Mouse (Mus musculus) hindbrain, embryonic 13.5 days (tissue): ENCODE data around the gene Gabpb2. TPM values are rescaled to one million over a fixed set of nuclear protein-coding genes. Genes with fewer than 3 reads are reported as not detected.
"Not testable (repeated sequence)": the region's sequence is repeated elsewhere in the genome, so short reads cannot be mapped to it uniquely, and the experiment has no call there.

Experiments
- ATAC-seq: fragments of 200-750 bp; cut with Nextera tagmentation; 2 replicates; pipeline ENCODE4 v1.8.0; 2017; ENCODE audit warnings: moderate TSS enrichment; ENCODE audit not compliant: low FRiP score
- H3K27ac ChIP-seq: fragments of 300-500 bp; sonication (generic); 2 replicates; pipeline ENCODE4 v1.5.1; 2015; ENCODE audit warnings: inconsistent platforms, mild to moderate bottlenecking, moderate library complexity
- H3K27me3 ChIP-seq: fragments of 300-500 bp; sonication (generic); 2 replicates; pipeline ENCODE4 v1.6.1; 2015; ENCODE audit warnings: mild to moderate bottlenecking, inconsistent platforms
- H3K36me3 ChIP-seq: fragments of 300-500 bp; sonication (generic); 2 replicates; pipeline ENCODE4 v1.6.1; 2015; ENCODE audit warnings: mild to moderate bottlenecking, inconsistent platforms
- H3K4me1 ChIP-seq: fragments of 300-500 bp; sonication (generic); replicated peaks from 2 replicates; pipeline ENCODE4 v1.6.1; 2015; ENCODE audit warnings: inconsistent platforms
- H3K4me2 ChIP-seq: fragments of 300-500 bp; sonication (generic); 2 replicates; pipeline ENCODE4 v1.6.1; 2015; ENCODE audit warnings: inconsistent platforms, mild to moderate bottlenecking, moderate library complexity
- H3K4me3 ChIP-seq: fragments of 300-500 bp; sonication (generic); 2 replicates; pipeline ENCODE4 v1.5.1; 2015; ENCODE audit warnings: mild to moderate bottlenecking, inconsistent platforms
- H3K9ac ChIP-seq: fragments of 300-500 bp; sonication (generic); 2 replicates; pipeline ENCODE4 v1.6.1; 2015; ENCODE audit warnings: mild to moderate bottlenecking, inconsistent platforms
- H3K9me3 ChIP-seq: fragments of 300-500 bp; sonication (generic); 2 replicates; pipeline ENCODE4 v1.6.1; 2016; ENCODE audit warnings: inconsistent platforms
- WGBS: fragments of 180-500 bp; shearing (Covaris S2); methylation state at CpG from one replicate; pipeline ENCODE4 v1.1.7; 2015; 5-methylcytosine and 5-hydroxymethylcytosine counted together
- polyA plus RNA-seq: library from polyadenylated mRNA; unstranded; fragments of >200 nt; fragmentation: Nextera tagmentation; extraction: Ambion mirVana; gene quantifications from 2 replicates; pipeline ENCODE4 v1.2.1, GENCODE M21; 2015

Gabpb2 gene
- polyA plus RNA-seq, 1 experiment from 2014 or later: 4.5 TPM

DNA sequence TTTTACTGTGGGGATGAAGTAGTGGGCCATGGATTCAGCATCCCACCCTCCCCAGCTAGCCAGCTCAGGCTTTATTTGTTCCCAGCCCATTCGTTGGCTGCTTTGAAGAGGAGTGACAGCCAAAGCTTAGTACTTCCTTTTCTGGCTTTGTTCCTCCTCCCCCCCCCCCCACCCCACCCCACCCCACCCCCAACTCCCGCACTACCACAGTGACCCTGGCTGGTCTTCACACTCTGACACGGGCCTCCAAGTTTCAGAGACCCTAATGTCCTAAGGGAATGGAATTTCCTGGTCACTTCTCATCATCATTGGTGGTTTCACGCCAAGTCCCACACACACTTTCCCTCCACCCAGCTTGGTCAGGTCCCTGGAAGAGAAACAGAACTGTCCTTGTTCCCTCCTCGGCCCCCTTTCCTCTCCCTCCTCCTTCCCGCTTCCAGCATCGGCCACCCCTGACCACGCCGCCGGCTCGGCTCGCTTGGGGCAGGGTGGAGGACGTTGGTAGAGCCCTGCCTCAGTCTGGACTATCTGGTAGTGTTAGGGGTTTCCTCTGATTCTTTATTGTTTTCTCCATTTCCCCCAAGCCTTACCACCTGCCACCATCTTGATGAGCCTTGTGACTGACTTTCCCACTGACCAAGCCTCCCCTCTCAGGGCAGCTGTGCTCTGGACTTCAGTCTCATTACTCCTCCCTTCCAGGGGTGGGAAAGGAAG is 12.2 kb upstream of the Gabpb2 start:
- Histone ChIP-seq H3K4me1 (peaks cover 54% of the 10 kb centered on the region), H3K9ac (peak overlapping the region; percentile 95), H3K27me3 (no peaks in the 10 kb centered on the region), H3K4me3 (peak overlapping the region; percentile 88), H3K4me2 (peak overlapping the region; percentile 88), H3K9me3 (no peaks in the 10 kb centered on the region), H3K27ac (peak overlapping the region; percentile 99), H3K36me3 (peaks cover 45% of the 10 kb centered on the region)
- peak; percentile 2; the same call in 1 of the 2 replicates for ATAC-seq
- WGBS: under 1% methylated on average over 13 of the region's 13 CpGs

DNA sequence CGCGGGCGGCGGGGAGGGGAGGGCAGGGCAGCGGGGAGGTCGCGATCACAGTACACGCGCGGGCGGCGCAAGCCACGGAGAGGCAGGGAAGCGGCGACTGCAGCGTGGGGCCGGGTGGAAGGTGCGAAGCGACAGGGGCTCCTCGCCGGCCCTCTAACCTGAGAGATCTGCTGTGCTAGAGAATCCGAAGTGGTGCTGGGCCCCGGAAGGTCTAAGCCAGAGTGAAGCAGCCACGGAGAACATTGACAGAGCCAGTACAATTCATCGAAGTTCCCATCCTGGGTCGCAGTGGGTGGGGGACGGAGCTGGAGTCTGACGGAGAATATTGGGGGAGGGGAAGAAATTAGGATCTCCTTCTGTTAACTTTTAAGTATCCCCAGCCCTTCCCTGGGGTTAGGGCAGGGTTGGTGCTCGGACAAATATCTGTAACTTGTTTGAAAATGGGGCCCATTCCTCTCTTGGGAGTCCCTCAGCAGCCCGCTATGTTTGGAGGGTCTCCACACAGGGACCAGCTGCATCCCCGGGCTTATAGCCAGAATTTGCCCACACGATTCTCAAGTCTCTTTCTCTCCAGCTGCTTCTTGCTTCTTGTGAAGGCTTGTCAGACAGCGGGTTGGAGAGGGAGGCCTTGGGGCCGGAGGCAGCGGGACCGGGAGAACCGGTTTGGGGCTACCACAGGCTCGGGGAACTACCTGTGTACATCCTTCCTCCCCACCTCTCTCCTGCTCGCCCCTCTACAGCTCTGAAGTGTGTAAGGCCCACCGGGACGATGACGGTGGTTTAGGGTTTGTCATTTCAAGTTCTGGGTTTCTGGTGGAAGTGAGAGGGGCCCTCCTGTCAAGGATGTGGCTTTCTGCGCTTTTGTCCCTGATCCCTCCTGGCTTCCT is 11.4 kb upstream of the Gabpb2 start:
- Histone ChIP-seq H3K36me3 (peaks cover 42% of the 10 kb centered on the region), H3K4me2 (peak overlapping the region; percentile 88), H3K27ac (peak overlapping the region; percentile 99), H3K9ac (peak overlapping the region; percentile 95), H3K9me3 (no peaks in the 10 kb centered on the region), H3K27me3 (no peaks in the 10 kb centered on the region), H3K4me3 (peak overlapping the region; percentile 88), H3K4me1 (peaks cover 62% of the 10 kb centered on the region)
- WGBS: under 1% methylated on average over 43 of the region's 43 CpGs
- ATAC-seq: peak; percentile 18; the same call in 1 of the 2 replicates

DNA sequence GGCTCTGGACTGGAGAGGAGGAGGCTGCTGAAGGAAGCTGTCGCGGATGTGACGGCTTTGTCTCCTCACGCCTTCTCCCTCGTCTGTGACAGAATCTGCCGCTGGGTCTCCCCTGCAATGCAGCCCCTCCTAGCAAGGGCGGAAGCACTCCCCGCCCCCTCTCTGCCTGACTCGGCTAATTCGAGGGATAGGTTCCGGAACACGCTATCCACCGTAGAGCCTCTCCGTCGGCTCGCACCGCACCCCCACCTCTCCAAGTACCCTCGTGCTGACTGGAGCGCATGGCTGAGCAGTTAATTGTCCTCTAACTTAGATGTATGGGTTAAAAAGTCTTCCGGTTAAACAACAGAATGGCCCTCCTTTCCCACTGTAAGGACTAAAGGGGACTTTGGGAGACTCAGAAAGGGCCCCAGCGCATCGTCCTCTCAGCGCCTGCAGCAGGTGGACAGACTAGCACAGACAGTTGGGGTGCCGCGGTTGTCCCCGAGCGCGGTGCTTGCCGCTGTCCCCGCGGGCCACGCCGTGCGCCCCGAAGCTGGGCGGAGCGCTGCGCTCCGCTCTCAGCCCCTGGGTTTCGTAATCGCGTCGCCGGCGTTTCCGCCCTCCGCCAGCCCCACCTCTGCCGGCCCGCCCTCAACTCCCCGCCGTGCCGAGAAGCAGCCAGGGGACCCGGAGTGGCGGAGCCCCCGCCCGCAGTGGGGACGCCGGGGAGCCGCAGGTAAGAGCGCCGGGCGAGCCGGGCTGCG is 10.6 kb upstream of the Gabpb2 start, which contains the start of gene Cdc42se1:
Gene Cdc42se1, plus strand, starts transcription at position 585 of the 746 bp plus-strand sequence.
- under 1% methylated on average over 64 of the region's 64 CpGs for WGBS
- Histone ChIP-seq H3K4me3 (peak within 1 kb of the TSS; percentile 88), H3K36me3 (peaks cover 42% of the 10 kb centered on the region), H3K4me1 (peaks cover 65% of the 10 kb centered on the region), H3K9ac (peak within 1 kb of the TSS; percentile 95), H3K27me3 (no peaks in the 10 kb centered on the region), H3K27ac (peak within 1 kb of the TSS; percentile 99), H3K9me3 (no peaks in the 10 kb centered on the region), H3K4me2 (peak within 1 kb of the TSS; percentile 88)
- peak; percentile 91 for ATAC-seq

DNA sequence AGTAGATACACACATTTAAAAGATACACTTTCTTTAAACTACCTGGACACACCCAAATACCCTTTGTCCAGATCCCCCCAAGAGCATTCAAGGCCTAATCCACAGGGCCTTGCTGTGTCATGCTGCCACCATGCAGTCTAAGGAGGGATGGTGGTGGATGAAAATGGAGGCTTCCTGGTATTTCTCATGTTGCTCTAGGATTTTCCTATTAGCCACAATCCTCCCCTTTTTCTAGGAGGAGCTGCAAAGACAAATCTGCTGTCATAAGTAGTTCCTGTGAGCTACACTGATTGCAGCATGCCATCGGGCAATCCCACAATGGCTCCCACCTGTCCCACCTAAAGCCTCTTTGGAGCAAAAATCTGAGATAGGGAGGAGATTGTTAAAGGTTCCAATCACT is 9.5 kb upstream of the Gabpb2 start:
- peak overlapping the region; percentile 88 for H3K4me3 ChIP-seq
- ATAC-seq: no peak
- H3K4me2 ChIP-seq: peak overlapping the region; percentile 88
- H3K9ac ChIP-seq: peak overlapping the region; percentile 95
- H3K27me3 ChIP-seq: no peaks in the 10 kb centered on the region
- H3K9me3 ChIP-seq: no peaks in the 10 kb centered on the region
- peaks cover 42% of the 10 kb centered on the region for H3K36me3 ChIP-seq
- H3K27ac ChIP-seq: peak overlapping the region; percentile 99
- WGBS: 13% methylated on average over 1 of the region's 1 CpGs
- H3K4me1 ChIP-seq: peaks cover 70% of the 10 kb centered on the region

DNA sequence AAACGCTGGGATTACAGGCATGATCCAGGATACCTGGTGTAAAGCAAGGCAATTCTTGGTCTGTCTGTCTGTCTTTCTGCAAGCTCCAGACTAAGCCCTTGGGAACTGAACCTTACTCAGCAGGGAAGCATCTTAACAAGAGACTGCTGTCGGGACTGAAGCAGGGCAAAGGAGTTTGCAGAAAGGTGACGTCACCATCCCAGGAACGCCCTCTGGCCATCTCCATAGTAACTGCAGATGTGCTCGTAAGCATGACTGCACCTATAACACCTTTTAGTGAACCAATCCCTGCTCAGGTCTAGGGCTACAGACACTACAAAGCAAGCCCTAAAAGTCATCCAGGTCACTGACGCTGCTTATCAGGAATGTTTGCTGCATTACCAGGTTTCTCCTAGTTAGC is 6.6 kb upstream of the Gabpb2 start:
- peak overlapping the region; percentile 36 for H3K4me2 ChIP-seq
- peaks cover 59% of the 10 kb centered on the region for H3K36me3 ChIP-seq
- ATAC-seq: no peak
- peaks cover 45% of the 10 kb centered on the region for H3K4me1 ChIP-seq
- H3K27ac ChIP-seq: no peak overlapping the region
- H3K9ac ChIP-seq: peak overlapping the region; percentile 24; the same call in 1 of the 2 replicates
- no peaks in the 10 kb centered on the region for H3K9me3 ChIP-seq
- peak overlapping the region; percentile 17; the same call in 1 of the 2 replicates for H3K4me3 ChIP-seq
- 27% methylated on average over 6 of the region's 6 CpGs for WGBS
- no peaks in the 10 kb centered on the region for H3K27me3 ChIP-seq

DNA sequence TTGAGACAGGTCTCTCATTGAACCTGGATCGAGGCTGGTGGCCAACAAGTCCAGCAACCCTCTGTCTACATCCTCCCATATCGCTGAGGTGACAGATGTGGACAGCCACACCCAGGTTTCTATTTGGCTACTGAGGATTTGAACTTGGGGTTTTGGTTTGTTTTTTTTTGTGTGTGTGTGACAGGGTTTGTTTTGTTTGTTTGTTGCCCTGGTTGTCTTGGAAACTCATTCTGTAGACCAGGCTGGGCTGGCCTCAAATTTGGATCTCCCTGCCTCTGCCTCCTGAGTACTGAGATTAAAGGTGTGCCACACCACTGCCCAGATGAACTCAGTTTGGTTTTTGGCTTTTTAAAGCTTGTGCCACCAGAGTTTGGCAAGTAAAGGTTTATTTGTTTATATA is 5.3 kb upstream of the Gabpb2 start:
- Histone ChIP-seq H3K27me3 (no peaks in the 10 kb centered on the region), H3K9ac (no peak overlapping the region), H3K36me3 (peaks cover 68% of the 10 kb centered on the region), H3K4me2 (no peak overlapping the region), H3K9me3 (no peaks in the 10 kb centered on the region), H3K4me1 (peaks cover 49% of the 10 kb centered on the region), H3K27ac (no peak overlapping the region), H3K4me3 (no peak overlapping the region)
- ATAC-seq: no peak
- 97% methylated on average over 2 of the region's 2 CpGs for WGBS

DNA sequence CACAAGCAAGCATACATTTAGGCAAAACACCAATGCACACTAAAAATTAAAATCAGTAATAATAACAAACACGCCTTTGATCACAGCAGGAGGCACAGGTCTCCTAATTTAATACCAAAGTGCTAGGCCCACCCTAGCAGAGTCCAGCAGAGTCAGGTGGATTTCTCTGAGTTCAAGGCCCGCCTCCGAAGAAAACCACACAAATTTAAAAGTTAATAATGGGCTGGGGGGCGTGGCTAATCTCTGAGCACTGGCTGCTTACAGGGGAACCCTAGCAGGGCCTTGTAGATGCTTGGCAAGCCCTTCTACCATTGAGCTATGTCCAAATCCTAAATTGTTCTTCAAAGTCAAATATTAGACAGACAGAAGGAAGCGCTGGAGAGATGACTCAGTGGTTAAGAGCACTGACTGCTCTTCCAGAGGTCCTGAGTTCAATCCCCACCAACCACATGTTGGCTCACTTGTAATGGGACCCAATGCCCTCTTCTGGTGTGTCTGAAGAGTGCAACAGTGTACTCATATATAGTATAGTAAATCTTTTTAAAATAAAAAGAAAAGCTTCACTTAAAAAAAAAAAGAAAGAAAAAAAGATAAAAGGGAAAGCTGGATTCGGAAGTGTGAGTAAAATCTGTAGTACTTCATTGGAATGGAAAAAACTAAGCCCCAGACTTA is 886 bp upstream of the Gabpb2 start:
- WGBS: 77% methylated on average over 6 of the region's 6 CpGs
- peak overlapping the region; percentile 96; the same call in 1 of the 2 replicates for H3K27ac ChIP-seq
- H3K4me3 ChIP-seq: peak overlapping the region; percentile 71; the same call in 1 of the 2 replicates
- peak overlapping the region; percentile 65 for H3K4me2 ChIP-seq
- peaks cover 66% of the 10 kb centered on the region for H3K36me3 ChIP-seq
- no peaks in the 10 kb centered on the region for H3K27me3 ChIP-seq
- H3K9me3 ChIP-seq: no peaks in the 10 kb centered on the region
- H3K4me1 ChIP-seq: peaks cover 35% of the 10 kb centered on the region
- ATAC-seq: no peak
- no peak overlapping the region for H3K9ac ChIP-seq

DNA sequence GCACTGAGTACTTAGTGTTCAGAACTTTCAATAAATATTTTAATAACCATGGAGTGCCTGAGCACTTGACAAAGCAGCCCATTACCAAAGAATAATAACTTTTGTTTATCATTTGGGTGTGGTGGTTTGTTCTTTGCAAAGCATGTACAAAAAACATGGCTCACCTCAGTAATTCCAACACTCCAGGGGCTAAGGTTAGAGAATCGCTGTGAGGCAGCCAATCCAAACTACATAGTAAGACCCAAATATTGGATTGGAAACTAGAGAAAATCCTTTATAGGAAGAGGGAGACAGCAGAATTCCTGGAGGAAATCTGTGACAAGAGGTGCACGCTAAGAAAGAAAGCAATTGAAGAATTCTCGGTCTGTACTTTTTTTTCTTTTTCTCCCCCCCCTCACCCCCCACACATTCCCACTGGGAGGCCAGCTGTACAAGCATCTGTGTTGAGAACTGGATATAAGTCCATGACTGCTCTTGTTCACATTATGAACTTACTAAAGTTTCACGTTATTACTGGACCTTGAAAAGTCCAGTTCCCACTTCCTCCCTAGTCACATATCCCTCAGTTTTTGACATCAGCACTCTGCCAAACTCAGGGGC is 961 bp downstream of the Gabpb2 start:
- no peak for ATAC-seq
- H3K27me3 ChIP-seq: no peaks in the 10 kb centered on the region
- peak overlapping the region; percentile 96 for H3K27ac ChIP-seq
- no peaks in the 10 kb centered on the region for H3K9me3 ChIP-seq
- peak overlapping the region; percentile 90; the same call in 1 of the 2 replicates for H3K9ac ChIP-seq
- peak overlapping the region; percentile 71 for H3K4me3 ChIP-seq
- peak overlapping the region; percentile 65 for H3K4me2 ChIP-seq
- peaks cover 57% of the 10 kb centered on the region for H3K36me3 ChIP-seq
- peaks cover 24% of the 10 kb centered on the region for H3K4me1 ChIP-seq
- WGBS: 24% methylated on average over 4 of the region's 4 CpGs

DNA sequence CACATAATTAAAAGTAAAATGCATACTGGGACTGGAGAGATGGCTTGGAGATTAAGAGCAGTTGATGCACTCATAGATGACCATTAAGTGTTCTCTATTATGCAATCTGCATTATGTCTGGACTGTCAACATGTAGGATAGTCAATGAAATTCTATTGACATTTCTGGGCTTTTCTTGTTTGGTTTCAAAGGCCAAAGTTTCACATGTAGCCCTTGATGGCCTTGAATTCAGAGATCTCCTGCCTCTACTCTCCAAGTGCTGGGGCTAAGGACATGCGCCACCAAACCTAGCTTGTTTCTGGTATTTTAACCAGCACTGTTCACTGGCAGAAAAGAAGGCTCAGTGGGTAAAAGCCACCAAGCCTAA is 4.1 kb downstream of the Gabpb2 start:
- no peaks in the 10 kb centered on the region for H3K9me3 ChIP-seq
- ATAC-seq: no peak
- H3K9ac ChIP-seq: no peak overlapping the region
- peaks cover 19% of the 10 kb centered on the region for H3K4me1 ChIP-seq
- no peaks in the 10 kb centered on the region for H3K27me3 ChIP-seq
- H3K4me3 ChIP-seq: no peak overlapping the region
- H3K27ac ChIP-seq: no peak overlapping the region
- H3K36me3 ChIP-seq: peaks cover 30% of the 10 kb centered on the region
- H3K4me2 ChIP-seq: no peak overlapping the region
- WGBS: 98% methylated on average over 1 of the region's 1 CpGs

DNA sequence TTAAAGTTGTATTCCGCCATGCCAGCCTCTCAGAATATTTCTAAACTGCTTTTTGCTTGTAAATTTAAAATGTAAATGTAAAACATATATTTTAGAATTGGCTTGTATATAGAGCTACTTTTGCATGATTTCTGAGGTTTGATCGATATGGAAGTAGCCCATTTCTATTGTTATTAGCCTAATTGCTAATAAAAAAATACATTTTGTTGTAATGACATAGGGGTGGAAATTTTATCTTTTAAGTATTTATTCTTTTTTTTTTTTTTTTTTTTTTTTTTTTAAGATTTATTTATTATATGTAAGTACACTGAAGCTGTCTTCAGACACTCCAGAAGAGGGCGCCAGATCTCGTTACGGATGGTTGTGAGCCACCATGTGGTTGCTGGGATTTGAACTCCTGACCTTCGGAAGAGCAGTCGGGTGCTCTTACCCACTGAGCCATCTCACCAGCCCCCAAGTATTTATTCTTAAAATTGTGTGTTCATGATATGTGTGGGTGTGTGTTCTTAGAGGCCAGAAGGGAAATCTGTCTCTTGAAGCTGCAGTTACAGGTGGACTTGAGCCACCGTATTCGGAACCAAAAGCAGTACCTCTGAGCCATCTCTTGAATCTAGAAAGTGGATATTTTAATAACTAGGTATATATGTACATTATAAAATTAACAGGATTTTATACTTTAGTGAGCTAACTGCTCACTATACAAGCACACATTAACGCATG is 4.7 kb downstream of the Gabpb2 start:
- not testable (repeated sequence) for H3K27me3 ChIP-seq, H3K9ac ChIP-seq, H3K4me3 ChIP-seq, H3K27ac ChIP-seq, H3K4me2 ChIP-seq, H3K9me3 ChIP-seq, ATAC-seq
- Histone ChIP-seq H3K4me1 (peaks cover 13% of the 10 kb centered on the region), H3K36me3 (peaks cover 26% of the 10 kb centered on the region)
- WGBS: 90% methylated on average over 9 of the region's 10 CpGs

DNA sequence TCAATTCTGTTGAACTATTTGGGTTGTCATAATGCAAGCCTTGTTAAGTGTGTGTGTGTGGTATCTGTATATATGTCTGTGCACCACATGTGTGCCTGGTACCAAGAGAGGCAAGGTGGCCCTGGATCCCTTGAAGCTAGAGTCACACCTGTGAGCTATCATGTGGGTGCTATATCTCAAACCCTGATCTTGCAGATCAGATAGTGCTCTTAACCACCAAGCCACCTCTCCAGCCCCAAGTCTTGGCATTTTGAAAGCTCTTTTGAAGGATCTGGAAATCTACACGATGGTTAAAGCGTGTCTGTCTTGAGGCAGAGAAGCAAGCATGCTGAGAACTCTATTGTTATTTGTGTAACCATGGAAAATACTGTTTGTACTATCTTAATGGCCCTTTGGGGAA is 7.1 kb downstream of the Gabpb2 start:
- no peaks in the 10 kb centered on the region for H3K27me3 ChIP-seq
- 60% methylated on average over 2 of the region's 2 CpGs for WGBS
- no peak for ATAC-seq

More for the DNA sequence above, 7.1 kb downstream of the Gabpb2 start:
- Histone ChIP-seq H3K27ac (no peak overlapping the region), H3K36me3 (peaks cover 39% of the 10 kb centered on the region), H3K9me3 (no peaks in the 10 kb centered on the region), H3K4me3 (no peak overlapping the region), H3K4me2 (no peak overlapping the region), H3K4me1 (no peaks in the 10 kb centered on the region), H3K9ac (no peak overlapping the region)
